Mouse (Mus musculus): ENCODE measurements at regions not wholly inside any gene's neighbourhood (a gene's known extent, or its start where the extent isn't known, plus 50 kb on each side); places are given as distances from the start of the nearest gene placed in this dataset.

DNA sequence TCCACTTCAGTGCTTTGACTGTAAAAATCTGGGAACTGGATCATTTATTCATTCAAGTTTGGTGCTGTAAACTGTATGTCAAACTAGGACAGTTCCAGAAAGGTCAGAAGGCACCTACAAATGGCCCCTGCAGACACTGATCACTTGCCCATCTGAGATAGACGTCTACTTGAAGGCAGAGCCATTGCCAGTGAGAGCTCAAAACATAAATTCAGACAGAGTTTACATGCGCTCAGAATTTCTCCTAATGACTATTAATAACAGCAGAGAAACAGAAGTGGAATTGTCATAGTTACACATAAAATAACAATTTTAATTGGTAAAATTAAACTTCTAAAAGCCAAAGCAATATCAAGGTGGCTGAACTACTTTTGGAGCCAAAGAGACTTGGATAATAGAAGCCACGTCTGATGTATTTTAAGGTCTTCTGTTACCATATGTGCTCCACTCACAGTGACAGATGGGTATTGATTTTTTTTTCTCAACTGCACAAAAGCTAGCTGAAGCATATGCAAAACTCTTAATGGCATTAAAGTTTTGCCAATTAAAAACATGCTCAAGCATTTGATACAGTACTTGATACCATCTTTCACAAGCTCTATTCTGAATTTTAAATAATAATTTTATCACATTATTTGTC lies 401.8 kb downstream of the Nova1 start:
- TF ChIP-seq EP300 (IDR thresholded peaks at IDR 0.05; ENCODE audit: insufficient read depth, low read depth, low read length), result no peak
- TF ChIP-seq POLR2A (IDR thresholded peaks at IDR 0.05; ENCODE audit: insufficient read depth, low read depth, low read length), result no peak
